Mouse (Mus musculus) small intestine, adult 2 months (tissue): ENCODE data around the gene Myo18a.

Experiments used
- CTCF ChIP-seq: fragments of 200-500 bp; IDR thresholded peaks from 2 replicates; pipeline ENCODE4 v1.5.1; 2012; ENCODE audit warnings: low read depth, mild to moderate bottlenecking, control low read depth, inconsistent platforms, low read length, moderate library complexity, mixed read lengths; ENCODE audit not compliant: insufficient replicate concordance, insufficient read length; ENCODE audit errors: extremely low read depth
- POLR2A ChIP-seq: fragments of 200-500 bp; IDR thresholded peaks from 2 replicates; pipeline ENCODE4 v1.6.1; 2012; ENCODE audit warnings: low read depth, mild to moderate bottlenecking, control low read depth, inconsistent platforms, low read length, moderate library complexity

DNA sequence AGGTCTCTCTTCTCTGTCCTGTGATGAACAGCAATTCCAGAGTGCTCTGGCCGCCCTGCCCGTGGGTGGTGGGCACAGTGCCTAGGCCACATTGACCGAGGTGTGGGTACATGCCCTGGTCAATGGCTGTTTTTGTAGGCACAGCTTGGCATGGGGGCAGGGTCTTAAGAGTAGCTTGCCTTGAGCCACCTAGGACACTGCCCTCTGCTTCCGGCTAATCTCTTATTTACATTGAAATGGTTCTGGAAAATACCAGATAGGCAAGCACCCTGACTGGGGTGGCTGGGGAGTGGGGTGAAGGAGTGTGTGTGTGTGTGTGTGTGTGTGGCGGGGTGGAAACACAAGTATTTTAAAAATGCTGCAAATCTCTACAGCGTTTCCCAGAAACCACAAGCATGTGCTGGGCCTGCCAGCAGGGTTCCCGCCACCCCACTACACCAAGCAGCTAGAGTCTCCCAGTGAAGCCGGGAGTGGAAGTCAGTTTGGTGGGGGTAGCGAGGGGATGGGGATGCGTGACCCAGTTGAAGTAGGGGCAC is 20.2 kb downstream of the Myo18a start:
- TF ChIP-seq CTCF (no peak), POLR2A (no peak)
